Mouse (Mus musculus) olfactory bulb, adult 2 months (tissue): ENCODE measurements around the gene 9930022D16Rik.

ENCODE experiments used
- CTCF ChIP-seq: fragments of 200-500 bp; IDR thresholded peaks from 2 replicates; pipeline ENCODE4 v1.5.1; 2012; ENCODE audit warnings: low read depth, mild to moderate bottlenecking, low read length, moderate library complexity; ENCODE audit not compliant: insufficient read depth
- POLR2A ChIP-seq: fragments of 200-500 bp; IDR thresholded peaks from 2 replicates; pipeline ENCODE4 v1.6.1; 2012; ENCODE audit warnings: mild to moderate bottlenecking, low read depth, low read length, moderate library complexity; ENCODE audit not compliant: insufficient read depth

- TF ChIP-seq CTCF: no peak
- TF ChIP-seq POLR2A: no peak
Measured at GRCm38 (mm10) chr11:109364337-109364736, 49.4 kb upstream of the 9930022D16Rik start.
